Mouse (Mus musculus) bone marrow macrophage, adult 2 months (primary cell): ENCODE measurements around the gene Zfp28.

Experiments
- CTCF ChIP-seq: IDR thresholded peaks from 2 replicates; pipeline ENCODE4 v1.5.1; 2012; ENCODE audit warnings: low read depth, mild to moderate bottlenecking, low read length, moderate library complexity
- POLR2A ChIP-seq: IDR thresholded peaks from 2 replicates; pipeline ENCODE4 v1.6.1; 2012; ENCODE audit warnings: mild to moderate bottlenecking, low read depth, low read length, borderline replicate concordance

- TF ChIP-seq CTCF (no peak), POLR2A (no peak)
Measured at GRCm38 (mm10) chr7:6362268-6363046, 20.6 kb upstream of the Zfp28 start.
